Mouse (Mus musculus) cerebellum, postnatal 10 days (tissue): Measurements from ENCODE around the gene Gja5.
A peak's percentile ranks its signal among the peaks of the same experiment; 100 is the strongest.
"Not testable (repeated sequence)": the region's sequence is repeated elsewhere in the genome, so short reads cannot be mapped to it uniquely, and the experiment has no call there.

Source experiments
- DNase-seq, 2 experiments: peaks; one replicate each; pipeline ENCODE4 v3.0.0; 2021; ENCODE audit warnings: mixed read lengths in 2 of 2

The Gja5 gene

DNA sequence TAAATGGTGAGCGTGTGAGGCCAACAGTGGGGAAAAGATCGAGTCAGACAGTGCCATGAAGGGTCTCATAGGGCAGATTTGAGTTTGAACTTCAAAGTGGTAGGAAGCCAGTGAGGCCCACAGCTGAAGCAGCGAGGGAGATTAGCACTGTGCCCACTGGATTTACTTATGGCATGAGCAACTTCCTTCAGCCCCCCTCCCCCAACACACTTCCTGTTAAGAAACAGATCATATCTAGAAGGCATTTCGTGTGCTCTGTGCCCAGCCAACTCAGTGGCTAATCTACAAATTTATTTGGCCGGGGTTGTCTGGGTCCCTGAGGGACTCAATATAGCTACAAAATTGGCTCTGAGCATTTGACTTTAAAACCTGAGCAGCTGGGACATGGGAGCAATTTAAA, 139.7 kb downstream of the Gja5 start:
- DNase-seq, result no peak

DNA sequence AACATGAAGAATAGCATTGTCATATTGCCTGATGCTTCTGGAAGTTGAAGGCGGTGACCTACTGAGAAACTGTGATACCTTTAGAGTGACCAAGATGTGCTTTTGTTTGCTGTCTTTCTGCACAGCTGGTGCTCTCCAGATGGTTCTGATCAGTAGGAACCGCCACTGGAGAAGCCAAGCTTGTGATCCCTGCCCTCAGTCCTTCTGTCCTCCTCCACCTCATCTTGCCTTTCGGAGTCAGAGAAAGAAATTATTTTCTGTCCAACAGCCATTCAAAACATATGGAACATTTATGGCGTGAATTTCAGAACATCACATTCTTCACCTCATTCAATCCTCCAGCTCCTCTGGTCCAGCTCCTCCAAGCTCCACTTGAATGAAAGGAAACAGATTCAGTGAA, 143.3 kb downstream of the Gja5 start:
- no peak for DNase-seq

GRCm38 (mm10) chr3:97048360-97048759, 143.9 kb downstream of the Gja5 start:
- DNase-seq, result peak in 1 of 2 experiments; percentile 29

GRCm38 (mm10) chr3:97051264-97051744, 146.8 kb downstream of the Gja5 start:
- peak; percentile 32 to 45 for DNase-seq

DNA sequence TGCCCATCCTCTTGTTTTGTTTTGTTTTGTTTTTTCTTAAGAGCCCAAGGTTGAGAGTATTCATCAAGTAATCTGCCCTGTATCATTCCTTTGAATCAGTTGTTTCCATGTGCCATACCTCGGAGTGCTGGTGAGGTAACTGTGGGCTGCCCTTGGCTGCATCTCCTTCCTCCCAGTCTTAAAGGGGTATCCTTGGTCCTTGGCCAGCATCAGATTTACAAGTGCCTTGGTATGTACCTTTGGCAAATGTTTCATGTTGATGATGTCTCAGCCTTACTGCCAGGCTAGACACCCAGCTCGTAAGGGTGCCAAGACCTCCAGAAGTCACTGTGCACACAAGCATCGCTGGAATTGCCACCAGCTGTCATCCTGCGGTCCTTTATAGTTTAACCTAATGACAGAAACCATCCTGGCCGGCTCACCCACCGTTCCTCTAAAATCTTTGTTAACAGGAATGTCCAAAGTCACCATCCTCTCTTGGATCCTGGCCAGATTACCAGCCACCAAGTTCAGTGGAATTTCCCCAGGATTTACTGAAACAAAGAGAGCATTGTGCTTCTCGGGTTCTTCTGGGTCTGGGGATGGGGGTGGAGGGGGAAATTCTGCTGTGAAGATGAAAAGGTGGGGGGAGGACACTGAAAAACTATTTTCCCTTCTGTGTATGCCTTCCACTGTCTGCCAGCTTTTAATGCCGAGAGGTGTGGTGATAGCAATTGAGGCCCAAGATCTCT, 147.7 kb downstream of the Gja5 start:
- peak; percentile 45 to 49 for DNase-seq

DNA sequence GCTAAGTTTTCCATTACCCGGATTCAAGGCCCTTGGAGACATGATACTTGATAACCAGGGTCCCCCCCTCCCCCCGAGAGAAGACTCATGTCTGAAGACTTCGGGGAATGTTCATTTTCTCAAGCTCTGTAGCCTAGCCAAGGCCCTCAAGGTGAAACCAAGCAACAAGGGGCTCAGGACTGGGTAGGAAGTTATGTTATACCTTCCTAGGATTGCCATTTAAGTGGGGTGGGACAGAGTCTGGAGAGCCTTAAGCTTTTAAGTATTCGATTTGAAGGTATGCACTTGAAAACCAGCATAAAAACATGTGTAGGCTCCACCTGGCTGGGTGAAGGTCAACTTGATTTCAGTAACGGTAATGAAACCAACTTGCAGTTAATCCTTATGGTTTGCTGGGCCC, 154.2 kb downstream of the Gja5 start:
- no peak for DNase-seq

DNA sequence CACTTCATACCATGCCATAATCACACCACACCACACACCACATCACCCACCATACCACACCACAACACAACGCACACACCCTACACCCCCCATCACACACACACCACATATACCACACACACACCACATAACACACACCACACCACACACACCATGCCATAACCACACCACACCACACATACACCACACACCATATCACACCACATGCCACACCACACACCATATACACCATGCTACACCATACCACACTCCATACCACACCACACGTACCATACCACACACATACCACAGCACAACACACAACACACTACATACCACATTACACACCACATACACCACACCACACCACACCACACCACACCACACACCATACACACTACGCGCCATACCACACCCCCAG, 155.6 kb downstream of the Gja5 start:
- no peak for DNase-seq

DNA sequence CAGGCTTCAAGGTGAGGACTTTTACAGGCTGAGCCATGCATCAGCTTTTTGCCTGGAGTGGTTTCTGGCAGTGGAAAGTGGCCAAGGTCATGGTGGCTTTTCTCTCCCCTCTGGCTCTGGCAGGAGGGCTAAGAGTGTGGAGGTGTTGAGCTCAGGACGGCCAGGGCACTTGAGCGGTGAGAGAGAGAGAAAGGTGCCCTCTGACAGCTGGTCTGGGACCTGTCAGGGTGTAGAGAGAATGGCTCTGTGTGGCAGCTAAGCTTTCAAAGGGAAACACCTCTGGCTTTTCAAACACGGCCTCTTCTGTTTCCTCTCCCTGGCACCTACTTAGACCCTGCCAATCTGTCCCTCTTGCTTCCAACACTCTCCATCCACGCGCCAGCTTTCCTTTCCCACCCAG, 158.3 kb downstream of the Gja5 start:
- DNase-seq, result no peak

GRCm38 (mm10) chr3:97064046-97064445, 159.6 kb downstream of the Gja5 start:
- no peak for DNase-seq

- peak; percentile 27 to 44 for DNase-seq
These were observed 165.1 kb downstream of the Gja5 start for GRCm38 (mm10) chr3:97069589-97069988.

GRCm38 (mm10) chr3:97071916-97072315, 167.4 kb downstream of the Gja5 start:
- DNase-seq, result not testable (repeated sequence)

- not testable (repeated sequence) for DNase-seq
These were observed 167.9 kb downstream of the Gja5 start for GRCm38 (mm10) chr3:97072361-97072760.

DNA sequence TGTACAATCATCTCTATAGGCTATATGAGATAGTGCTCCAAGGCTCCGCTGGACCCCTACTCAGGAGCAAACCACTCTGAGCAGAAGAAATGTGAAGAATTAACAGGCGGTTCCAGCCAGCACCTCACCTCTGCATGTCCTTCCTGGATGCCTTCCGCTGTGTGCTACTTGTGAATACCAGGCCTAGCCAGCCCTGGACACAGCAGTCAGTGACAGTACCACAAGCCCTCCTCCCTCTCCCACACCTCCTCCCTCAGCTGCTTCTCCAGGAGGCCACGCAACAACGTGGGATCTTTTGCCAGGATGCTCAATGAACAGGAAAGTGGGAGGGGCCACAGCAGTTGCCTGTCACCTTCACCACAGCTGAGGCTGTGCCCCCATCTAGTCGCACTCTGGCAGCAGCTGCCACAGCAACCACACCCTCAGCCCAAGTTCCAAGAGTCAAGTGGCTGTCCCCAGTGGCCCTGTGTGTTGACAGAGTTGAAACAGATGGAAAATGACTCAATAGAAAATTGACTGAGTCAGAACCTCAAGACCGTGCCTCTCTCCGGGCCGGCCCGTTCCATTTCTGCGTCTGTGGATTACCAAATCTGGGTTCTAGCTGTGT, 171.4 kb downstream of the Gja5 start:
- DNase-seq, result not testable (repeated sequence)

- DNase-seq, result peak; percentile 46 to 56
These were observed 171.9 kb downstream of the Gja5 start for GRCm38 (mm10) chr3:97076412-97076811.

GRCm38 (mm10) chr3:97078436-97078835, 173.9 kb downstream of the Gja5 start:
- peak in 1 of 2 experiments; percentile 24 for DNase-seq

DNA sequence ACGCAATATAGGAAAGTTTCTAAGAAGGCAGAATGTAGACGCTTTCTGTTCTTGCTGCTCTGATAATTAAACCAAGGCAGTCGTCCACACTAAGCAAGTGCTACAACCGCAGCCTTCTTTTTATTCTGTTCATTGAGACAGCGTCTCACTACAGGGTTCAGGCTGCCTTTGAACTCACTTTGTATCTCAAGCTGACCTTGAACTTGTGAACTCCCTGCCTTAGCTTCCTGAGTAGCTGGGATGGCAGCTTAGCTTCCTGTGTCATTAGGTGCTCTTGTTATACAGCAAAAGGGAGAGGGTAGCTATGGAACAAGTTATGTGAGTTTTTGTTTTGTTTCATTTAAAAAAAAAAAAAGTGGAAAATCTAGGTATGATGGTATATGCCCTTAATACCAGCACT, 177.7 kb downstream of the Gja5 start:
- DNase-seq, result no peak

DNA sequence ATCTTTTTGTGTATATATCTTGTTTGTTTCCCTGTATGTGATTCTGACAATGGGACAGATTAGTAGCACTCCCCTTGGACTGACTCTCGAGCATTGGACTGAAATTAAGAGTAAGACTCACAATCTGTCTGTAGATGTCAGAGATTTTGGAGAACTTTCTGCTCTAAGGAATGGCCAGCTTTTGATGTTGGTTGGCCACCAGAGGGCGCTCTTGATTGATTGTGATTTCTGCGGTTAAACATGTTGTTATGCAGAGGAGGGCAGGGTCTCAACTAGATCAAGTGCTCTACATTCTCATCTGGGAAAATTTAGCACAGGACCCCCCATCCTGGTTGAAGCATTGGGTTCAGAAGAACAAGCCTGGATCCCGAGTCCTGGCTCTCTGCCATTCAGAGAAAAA, 182.8 kb downstream of the Gja5 start:
- DNase-seq, result peak; percentile 50 to 58

DNA sequence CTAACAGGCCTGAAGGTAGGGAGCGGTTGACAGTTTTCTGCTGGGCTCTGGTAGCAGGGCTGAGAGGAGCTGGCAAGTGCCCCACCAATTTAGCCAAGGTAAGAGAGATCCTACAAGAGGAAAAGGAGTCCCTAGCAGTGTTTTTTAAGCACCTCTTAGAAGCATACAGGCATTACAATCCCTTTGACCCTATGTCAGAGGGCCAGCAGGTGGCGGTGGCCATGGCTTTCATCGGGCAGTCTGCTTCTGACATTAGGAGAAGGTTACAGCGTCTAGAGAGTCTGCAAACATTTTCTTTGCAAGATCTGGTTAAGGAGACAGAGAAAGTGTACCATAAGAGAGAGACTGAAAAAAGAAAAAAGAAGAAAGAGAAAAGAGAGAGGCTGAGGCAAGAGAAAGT, 183.8 kb downstream of the Gja5 start:
- not testable (repeated sequence) for DNase-seq

GRCm38 (mm10) chr3:97091971-97092370, 187.5 kb downstream of the Gja5 start:
- DNase-seq, result not testable (repeated sequence)

GRCm38 (mm10) chr3:97096664-97097063, 192.2 kb downstream of the Gja5 start:
- DNase-seq, result not testable (repeated sequence)

GRCm38 (mm10) chr3:97100784-97101641, 196.5 kb downstream of the Gja5 start:
- peak; percentile 24 to 43 for DNase-seq

DNA sequence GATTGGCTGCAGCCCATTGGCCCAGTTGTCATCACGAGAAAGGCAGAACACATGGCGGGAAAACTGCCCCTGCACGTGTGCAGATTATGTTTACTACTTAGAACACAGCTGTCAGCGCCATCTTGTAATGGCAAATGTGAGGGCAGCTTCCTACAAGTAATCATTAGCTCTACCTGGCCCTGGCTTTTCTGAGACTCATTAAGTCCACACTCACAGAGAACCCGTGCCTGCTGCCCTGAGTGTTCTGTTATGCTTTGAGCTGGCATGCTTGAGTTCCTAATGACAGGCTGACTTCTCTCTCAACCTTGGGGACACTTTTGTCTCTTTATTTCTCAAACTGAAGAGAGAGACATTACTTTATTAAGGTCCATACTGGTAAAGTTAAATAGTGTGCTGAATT, 199.5 kb downstream of the Gja5 start:
- not testable (repeated sequence) for DNase-seq

- DNase-seq, result no peak
These were observed 200.4 kb downstream of the Gja5 start for GRCm38 (mm10) chr3:97104696-97105430.
